Mouse (Mus musculus) CH12.LX (cell line): ENCODE results near the gene Vil1. TPM values are rescaled to one million over a fixed set of nuclear protein-coding genes. Genes with fewer than 3 reads are reported as not detected.

Experiments used
- DNase-seq: peaks from one replicate; pipeline ENCODE4 v3.0.0-alpha.2; 2013; ENCODE audit errors: extremely low read depth
- H3K27ac ChIP-seq: 2 replicates; pipeline ENCODE4 v1.5.1; 2012; ENCODE audit warnings: low read depth, mild to moderate bottlenecking, control low read depth, moderate library complexity; ENCODE audit not compliant: insufficient read depth
- H3K27me3 ChIP-seq: replicated peaks from 2 replicates; pipeline ENCODE3; 2012; ENCODE audit warnings: inconsistent platforms
- H3K36me3 ChIP-seq, 2 experiments: replicated peaks in 1 of 2; 2 replicates each; pipeline versions ENCODE3 to v1.6.1; 2012; ENCODE audit warnings: inconsistent platforms in 1 of 2, low read length in 1 of 2, mild to moderate bottlenecking in 1 of 2, mixed read lengths in 1 of 2, moderate library complexity in 1 of 2; ENCODE audit not compliant: control insufficient read depth in 1 of 2, insufficient read depth in 1 of 2
- H3K4me1 ChIP-seq, 2 experiments: 2 replicates each; pipeline ENCODE4 v1.6.1; 2012; ENCODE audit warnings: inconsistent platforms in 1 of 2, moderate library complexity in 1 of 2; ENCODE audit not compliant: insufficient read depth in 2 of 2, control insufficient read depth in 1 of 2
- H3K4me2 ChIP-seq: 2 replicates; pipeline ENCODE4 v1.6.1; 2012; ENCODE audit warnings: low read depth, mild to moderate bottlenecking, control low read depth; ENCODE audit not compliant: poor library complexity, insufficient read depth, severe bottlenecking
- H3K4me3 ChIP-seq, 3 experiments: fragments of 150-350 bp in 1 of 3; sonication (generic) in 1 of 3; replicated peaks in 1 of 3; 2 replicates each; pipeline versions ENCODE3 to v1.5.1; 2011 to 2012; ENCODE audit warnings: low read depth in 2 of 3, low read length in 2 of 3, mild to moderate bottlenecking in 2 of 3, moderate library complexity in 2 of 3, control low read depth in 1 of 3, improper control_type of control experiment in 1 of 3, inconsistent platforms in 1 of 3, mixed read lengths in 1 of 3; ENCODE audit not compliant: poor library complexity in 1 of 3
- H3K79me2 ChIP-seq: replicated peaks from 2 replicates; pipeline ENCODE4 v1.6.1; 2012; ENCODE audit warnings: mild to moderate bottlenecking, moderate library complexity; ENCODE audit not compliant: control insufficient read depth, poor library complexity, insufficient read depth, severe bottlenecking; ENCODE audit errors: extremely low read depth
- H3K9ac ChIP-seq: 2 replicates; pipeline ENCODE4 v1.6.1; 2012; ENCODE audit warnings: low read depth, mild to moderate bottlenecking, control low read depth, moderate library complexity; ENCODE audit not compliant: insufficient read depth
- H3K9me3 ChIP-seq: replicated peaks from 2 replicates; pipeline ENCODE3; 2012; ENCODE audit warnings: low read length, inconsistent platforms, mixed read lengths
- ELF1 ChIP-seq: IDR thresholded peaks from 2 replicates; pipeline ENCODE4 v1.6.1; 2014; ENCODE audit warnings: low read depth, mild to moderate bottlenecking, inconsistent platforms, low read length, improper control_type of control experiment
- EP300 ChIP-seq: IDR thresholded peaks from 2 replicates; pipeline ENCODE4 v1.6.1; 2011; ENCODE audit warnings: low read length, improper control_type of control experiment
- ETS1 ChIP-seq: conservative IDR thresholded peaks from 2 replicates; pipeline ENCODE4 v1.6.1; 2012; ENCODE audit warnings: low read depth, mild to moderate bottlenecking, inconsistent platforms, low read length, improper control_type of control experiment, moderate library complexity
- GABPA ChIP-seq: IDR thresholded peaks from 2 replicates; pipeline ENCODE4 v1.6.1; 2012; ENCODE audit warnings: low read depth, low read length, improper control_type of control experiment, inconsistent platforms; ENCODE audit not compliant: insufficient replicate concordance
- IRF4 ChIP-seq: IDR thresholded peaks from 2 replicates; pipeline ENCODE4 v1.6.1; 2014; ENCODE audit warnings: low read depth, mild to moderate bottlenecking, inconsistent platforms, low read length, improper control_type of control experiment
- JUN ChIP-seq: IDR thresholded peaks from 2 replicates; pipeline ENCODE4 v1.6.1; 2011; ENCODE audit warnings: low read depth, mild to moderate bottlenecking, low read length, improper control_type of control experiment, moderate library complexity; ENCODE audit not compliant: insufficient read depth
- MAFK ChIP-seq: IDR thresholded peaks from 2 replicates; pipeline ENCODE4 v1.6.1; 2011; ENCODE audit warnings: low read length, improper control_type of control experiment; ENCODE audit not compliant: insufficient replicate concordance
- MAX ChIP-seq: IDR thresholded peaks from 2 replicates; pipeline ENCODE4 v1.6.1; 2011; ENCODE audit warnings: low read length, improper control_type of control experiment
- MEF2A ChIP-seq: IDR thresholded peaks from 2 replicates; pipeline ENCODE4 v1.6.1; 2014; ENCODE audit warnings: low read depth, mild to moderate bottlenecking, inconsistent platforms, low read length, improper control_type of control experiment, borderline replicate concordance
- NELFE ChIP-seq: IDR thresholded peaks from 2 replicates; pipeline ENCODE4 v1.6.1; 2011; ENCODE audit warnings: low read depth, low read length, improper control_type of control experiment
- POLR2A ChIP-seq: IDR thresholded peaks from 2 replicates; pipeline ENCODE4 v1.6.1; 2011; ENCODE audit warnings: low read depth, mild to moderate bottlenecking, improper control_type of control experiment, low read length
- RCOR1 ChIP-seq: conservative IDR thresholded peaks from 2 replicates; pipeline ENCODE4 v1.6.1; 2012; ENCODE audit warnings: low read depth, mild to moderate bottlenecking, inconsistent platforms, low read length, improper control_type of control experiment
- SMC3 ChIP-seq: IDR thresholded peaks from 2 replicates; pipeline ENCODE4 v1.6.1; 2011; ENCODE audit warnings: low read depth, low read length, improper control_type of control experiment
- TCF12 ChIP-seq: IDR thresholded peaks from 2 replicates; pipeline ENCODE4 v1.6.1; 2014; ENCODE audit warnings: low read depth, mild to moderate bottlenecking, inconsistent platforms, low read length, improper control_type of control experiment
- UBTF ChIP-seq: IDR thresholded peaks from 2 replicates; pipeline ENCODE4 v1.6.1; 2012; ENCODE audit warnings: low read depth, mild to moderate bottlenecking, inconsistent platforms, low read length, improper control_type of control experiment, moderate library complexity
- ZKSCAN1 ChIP-seq: IDR thresholded peaks from 2 replicates; pipeline ENCODE4 v1.6.1; 2012; ENCODE audit warnings: low read depth, inconsistent platforms, low read length, improper control_type of control experiment, borderline replicate concordance
- ZMIZ1 ChIP-seq: IDR thresholded peaks from 2 replicates; pipeline ENCODE4 v1.6.1; 2012; ENCODE audit warnings: low read depth, mild to moderate bottlenecking, inconsistent platforms, low read length, improper control_type of control experiment
- dilution Hi-C: fragments of 300-500 bp; cut with MboI; formaldehyde crosslinking; loops from 2 replicates; pipeline ENCODE4 v1.14.3; 2020; ENCODE audit warnings: low sequenced_read_pairs; ENCODE audit not compliant: extremely low pct_unique_long_range_greater_than_20kb, extremely low pct_ligation_motif_present
- in situ Hi-C: fragments of 300-500 bp; cut with MboI; formaldehyde crosslinking; loops from 3 replicates; pipeline ENCODE4 v1.14.3; 2019; ENCODE audit warnings: low sequenced_read_pairs, low pct_ligation_motif_present, low pct_unique_long_range_greater_than_20kb, mixed read lengths
- polyA plus RNA-seq: library from polyadenylated mRNA; unstranded; fragments of >175 nt; gene quantifications from 2 replicates; pipeline ENCODE4 v1.2.1, GENCODE M21; 2012; ENCODE audit warnings: low read depth; ENCODE audit not compliant: insufficient read length
- total RNA-seq, 2 experiments: library from RNA; depleted of rRNA; stranded (reverse); fragments of 300-350 nt in 1 of 2; fragments of >200 nt in 1 of 2; gene quantifications; 2 replicates each; pipeline ENCODE4 v1.2.3; 2012 to 2014

Vil1 gene
- total and polyA plus RNA-seq, 3 experiments: 0.08 to 0.10 TPM; not detected in 1

DNA sequence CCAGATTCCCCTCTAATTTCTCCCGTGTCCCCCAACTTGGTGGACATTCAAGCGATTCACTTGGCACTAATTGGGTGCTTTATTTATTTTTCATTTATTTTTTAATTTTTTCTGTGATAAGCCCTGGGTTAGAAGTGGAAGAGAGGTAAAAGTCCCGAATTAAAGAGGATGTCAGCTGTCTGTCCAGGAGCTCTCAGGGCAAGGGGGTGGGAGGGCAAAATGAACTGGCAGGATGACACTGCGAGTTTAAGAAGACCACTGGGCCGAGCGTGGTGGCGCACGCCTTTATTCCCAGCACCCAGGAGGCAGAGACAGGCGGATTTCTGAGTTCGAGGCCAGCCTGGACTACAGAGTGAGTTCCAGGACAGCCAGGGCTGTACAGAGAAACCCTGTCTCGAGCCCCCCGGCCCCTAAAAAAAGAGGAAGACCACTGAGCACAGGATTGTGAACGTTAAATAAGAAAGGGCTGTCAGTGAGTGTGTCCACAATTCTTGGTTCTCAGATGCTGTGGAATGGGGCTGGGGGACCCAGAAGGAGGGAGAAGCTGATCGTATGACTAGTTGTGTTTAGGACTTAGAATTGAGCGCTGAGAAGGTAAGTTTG is 21.7 kb upstream of the Vil1 start:
- no peak for TF ChIP-seq SMC3
- no peak for TF ChIP-seq ZMIZ1
- TF ChIP-seq ZKSCAN1: no peak
- TF ChIP-seq EP300: no peak
- no peak for TF ChIP-seq RCOR1
- TF ChIP-seq GABPA: no peak
- no peak for TF ChIP-seq NELFE
- TF ChIP-seq TCF12: no peak
- TF ChIP-seq IRF4: no peak
- no peak for TF ChIP-seq ETS1
- TF ChIP-seq POLR2A: no peak
- TF ChIP-seq MAX: no peak
- TF ChIP-seq MAFK: no peak
- no peak for TF ChIP-seq MEF2A
- no peak for TF ChIP-seq JUN
- peak overlapping the region in 1 of 3 experiments; percentile 55 for H3K4me3 ChIP-seq
- H3K79me2 ChIP-seq: peaks cover 6% of the 10 kb centered on the region
- peaks cover 0 to 23% of the 10 kb centered on the region in 2 experiments for H3K36me3 ChIP-seq
- peak overlapping the region; percentile 87 for H3K27ac ChIP-seq
- in situ Hi-C loops: no loop called here
- no peaks in the 10 kb centered on the region for H3K27me3 ChIP-seq
- peak overlapping the region; percentile 69 for H3K4me2 ChIP-seq
- peak overlapping the region; percentile 77 for H3K9ac ChIP-seq
- DNase-seq: no peak
- H3K9me3 ChIP-seq: no peaks in the 10 kb centered on the region
- dilution Hi-C loops: no loop called here
- peaks cover 27 to 69% of the 10 kb centered on the region in 2 experiments for H3K4me1 ChIP-seq

DNA sequence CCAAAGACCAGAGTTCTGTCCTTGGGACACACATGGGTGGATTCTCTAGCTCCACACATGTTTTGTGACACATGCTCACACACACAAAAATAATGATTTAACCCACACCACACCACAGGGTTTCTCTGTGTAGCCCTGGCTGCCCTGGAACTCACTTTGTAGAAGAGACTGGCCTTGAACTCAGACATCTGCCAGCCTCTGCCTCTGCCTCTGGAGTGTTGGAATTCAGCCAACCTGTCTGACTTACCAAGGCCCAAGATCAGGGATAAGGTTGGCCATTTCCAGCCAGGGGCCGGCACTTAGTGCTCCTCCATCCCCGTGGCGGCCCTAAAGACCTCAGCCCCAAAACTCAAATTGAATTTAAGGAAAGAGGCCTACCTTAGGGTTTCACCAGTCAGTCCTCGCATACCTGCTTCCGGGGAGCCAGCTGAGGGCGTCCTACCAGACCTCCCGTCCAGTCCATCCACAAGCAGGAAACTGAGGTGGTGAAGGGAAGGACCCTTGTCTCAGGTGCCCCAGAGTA is 20.7 kb upstream of the Vil1 start:
- dilution Hi-C loops: no loop called here
- H3K79me2 ChIP-seq: peaks cover 16% of the 10 kb centered on the region
- DNase-seq: no peak
- H3K9me3 ChIP-seq: no peaks in the 10 kb centered on the region
- peaks cover 0 to 21% of the 10 kb centered on the region in 2 experiments for H3K36me3 ChIP-seq
- H3K9ac ChIP-seq: no peak overlapping the region
- no peak overlapping the region for H3K4me2 ChIP-seq
- in situ Hi-C loops: no loop called here
- H3K27me3 ChIP-seq: no peaks in the 10 kb centered on the region
- H3K27ac ChIP-seq: peak overlapping the region; percentile 2; the same call in 1 of the 2 replicates
- H3K4me3 ChIP-seq: no peak overlapping the region
- no peak for TF ChIP-seq UBTF
- no peak for TF ChIP-seq ELF1
- H3K4me1 ChIP-seq: peaks cover 23 to 70% of the 10 kb centered on the region in 2 experiments
